Mouse (Mus musculus): ENCODE measurements around the gene Mrgpre.

DNA sequence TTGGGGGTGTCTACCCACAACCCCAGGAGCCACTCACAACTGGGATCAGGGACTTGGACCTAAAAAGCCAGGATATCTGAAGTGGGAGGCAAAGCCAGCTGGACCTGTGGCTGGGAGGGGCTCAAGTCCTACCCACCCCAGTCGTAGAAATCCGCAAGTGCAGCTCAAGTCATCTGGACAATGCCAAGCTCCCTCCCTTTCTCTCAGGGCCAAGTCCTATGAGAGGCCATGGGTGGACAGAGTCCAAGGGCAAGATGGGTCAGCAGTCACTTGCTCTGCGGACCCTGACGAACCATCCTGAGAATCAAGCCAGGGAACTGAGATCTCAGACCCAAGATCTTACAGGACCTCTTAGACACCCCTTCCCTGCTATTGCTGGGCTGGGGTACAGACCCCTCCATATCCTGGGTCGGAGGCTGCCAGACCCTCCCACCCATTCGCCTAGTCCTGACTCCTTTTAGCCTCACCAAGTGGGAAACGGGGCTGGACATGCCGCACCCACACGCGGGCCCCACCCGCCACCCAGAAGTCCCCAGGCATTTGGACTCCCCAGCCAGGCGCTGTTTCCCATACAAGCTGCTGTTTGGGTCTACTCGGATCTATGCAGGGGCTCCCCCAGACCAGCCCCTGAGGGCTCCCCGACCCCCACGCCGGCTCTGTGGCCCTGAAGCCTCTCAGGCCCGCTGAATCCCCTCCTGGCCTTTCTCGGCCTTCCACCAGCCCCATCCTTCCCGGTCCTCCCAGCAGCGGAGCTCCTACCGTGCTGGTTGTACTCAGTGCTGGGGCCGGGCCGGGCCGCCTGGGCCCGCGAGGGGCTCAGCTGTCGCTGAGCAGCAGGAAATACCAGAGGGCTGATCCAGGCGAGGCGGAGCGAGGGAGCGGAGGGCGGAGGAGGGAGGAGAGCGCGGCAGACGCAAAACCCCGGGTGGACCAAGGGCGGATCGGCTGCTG is 44.5 kb downstream of the Mrgpre start:
- no peak for TF ChIP-seq POLR2A (IDR thresholded peaks at IDR 0.05; ENCODE audit: borderline replicate concordance, control insufficient read depth, low read depth, low read length)
- no peak for TF ChIP-seq CTCF (IDR thresholded peaks at IDR 0.05; ENCODE audit: control insufficient read depth, insufficient read depth, low read length)
